Mouse (Mus musculus): ENCODE measurements around the gene Cdk5r2. TPM values are rescaled to one million over a fixed set of nuclear protein-coding genes. Genes with fewer than 3 reads are reported as not detected.

Cdk5r2 gene
- polyA plus RNA-seq, 1 experiment from 2014 or later, result 9.7 TPM

- Histone ChIP-seq H3K4me3 (ENCODE audit: low read depth, low read length) (peak overlapping the region; percentile 47), H3K27ac (ENCODE audit: low read length) (no peak overlapping the region), H3K36me3 (ENCODE audit: control insufficient read depth, insufficient read depth, low read length) (no peaks in the 10 kb centered on the region), H3K9me3 (replicated peaks; ENCODE audit: control insufficient read depth, low read length, poor library complexity, severe bottlenecking) (no peaks in the 10 kb centered on the region), H3K27me3 (ENCODE audit: control insufficient read depth, insufficient read depth, low read depth, low read length) (peaks cover 54% of the 10 kb centered on the region), H3K4me1 (ENCODE audit: control insufficient read depth, insufficient read depth, low read length) (peaks cover 30% of the 10 kb centered on the region), H3K4me2 (ENCODE audit: low read length) (peak overlapping the region; percentile 84), H3K9ac (ENCODE audit: low read depth, low read length) (peak overlapping the region; percentile 56)
- 1% methylated on average over 57 of the region's 74 CpGs for WGBS
- no peak for ATAC-seq
Measured at GRCm38 (mm10) chr1:74882055-74882734, 27.5 kb downstream of the Cdk5r2 start.

- H3K4me2 ChIP-seq (ENCODE audit: low read length), result no peak overlapping the region; the same call in 1 of the 2 replicates
- no peak for ATAC-seq
- WGBS, result 3% methylated on average over 8 of the region's 8 CpGs
Measured at GRCm38 (mm10) chr1:74882828-74883227, 28.1 kb downstream of the Cdk5r2 start.

GRCm38 (mm10) chr1:74883441-74883840 is 28.7 kb downstream of the Cdk5r2 start:
- Histone ChIP-seq H3K9ac (ENCODE audit: low read depth, low read length) (no peak overlapping the region), H3K4me3 (ENCODE audit: low read depth, low read length) (no peak overlapping the region), H3K9me3 (replicated peaks; ENCODE audit: control insufficient read depth, low read length, poor library complexity, severe bottlenecking) (no peaks in the 10 kb centered on the region), H3K36me3 (ENCODE audit: control insufficient read depth, insufficient read depth, low read length) (no peaks in the 10 kb centered on the region), H3K4me2 (ENCODE audit: low read length) (no peak overlapping the region), H3K4me1 (ENCODE audit: control insufficient read depth, insufficient read depth, low read length) (peaks cover 30% of the 10 kb centered on the region), H3K27me3 (ENCODE audit: control insufficient read depth, insufficient read depth, low read depth, low read length) (peaks cover 64% of the 10 kb centered on the region), H3K27ac (ENCODE audit: low read length) (no peak overlapping the region)
- 7% methylated on average over 5 of the region's 5 CpGs for WGBS
- ATAC-seq, result no peak

More at GRCm38 (mm10) chr1:74882828-74883227, 28.1 kb downstream of the Cdk5r2 start:
- no peak overlapping the region for H3K9ac ChIP-seq (ENCODE audit: low read depth, low read length)
- peak overlapping the region; percentile 47; the same call in 1 of the 2 replicates for H3K4me3 ChIP-seq (ENCODE audit: low read depth, low read length)
- H3K36me3 ChIP-seq (ENCODE audit: control insufficient read depth, insufficient read depth, low read length), result no peaks in the 10 kb centered on the region
- no peaks in the 10 kb centered on the region for H3K9me3 ChIP-seq (replicated peaks; ENCODE audit: control insufficient read depth, low read length, poor library complexity, severe bottlenecking)
- H3K4me1 ChIP-seq (ENCODE audit: control insufficient read depth, insufficient read depth, low read length), result peaks cover 30% of the 10 kb centered on the region
- no peak overlapping the region for H3K27ac ChIP-seq (ENCODE audit: low read length)
- peaks cover 60% of the 10 kb centered on the region for H3K27me3 ChIP-seq (ENCODE audit: control insufficient read depth, insufficient read depth, low read depth, low read length)

GRCm38 (mm10) chr1:74884196-74885141 is 29.7 kb downstream of the Cdk5r2 start:
- Histone ChIP-seq H3K4me3 (ENCODE audit: low read depth, low read length) (peak overlapping the region; percentile 9), H3K27me3 (ENCODE audit: control insufficient read depth, insufficient read depth, low read depth, low read length) (peaks cover 63% of the 10 kb centered on the region), H3K9me3 (replicated peaks; ENCODE audit: control insufficient read depth, low read length, poor library complexity, severe bottlenecking) (no peaks in the 10 kb centered on the region), H3K9ac (ENCODE audit: low read depth, low read length) (no peak overlapping the region), H3K4me1 (ENCODE audit: control insufficient read depth, insufficient read depth, low read length) (peaks cover 30% of the 10 kb centered on the region), H3K27ac (ENCODE audit: low read length) (no peak overlapping the region), H3K36me3 (ENCODE audit: control insufficient read depth, insufficient read depth, low read length) (no peaks in the 10 kb centered on the region), H3K4me2 (ENCODE audit: low read length) (peak overlapping the region; percentile 41)
- under 1% methylated on average over 57 of the region's 57 CpGs for WGBS
- ATAC-seq, result no peak

GRCm38 (mm10) chr1:74885369-74886042 is 30.8 kb downstream of the Cdk5r2 start, which contains the start of gene Fev:
Fev (minus strand) TSS chr1:74885419.
- under 1% methylated on average over 36 of the region's 43 CpGs for WGBS
- H3K4me2 ChIP-seq (ENCODE audit: low read length), result peak within 1 kb of the TSS; percentile 41
- 0 out of 2 replicates have a peak within 1 kb of the TSS, but pooled peaks have one; percentile 15 for H3K9ac ChIP-seq (ENCODE audit: low read depth, low read length)
- no peak within 1 kb of the TSS for H3K27ac ChIP-seq (ENCODE audit: low read length)
- H3K4me1 ChIP-seq (ENCODE audit: control insufficient read depth, insufficient read depth, low read length), result peaks cover 30% of the 10 kb centered on the region
- H3K4me3 ChIP-seq (ENCODE audit: low read depth, low read length), result peak within 1 kb of the TSS; percentile 9
- H3K27me3 ChIP-seq (ENCODE audit: control insufficient read depth, insufficient read depth, low read depth, low read length), result peaks cover 72% of the 10 kb centered on the region
- H3K36me3 ChIP-seq (ENCODE audit: control insufficient read depth, insufficient read depth, low read length), result no peaks in the 10 kb centered on the region
- no peaks in the 10 kb centered on the region for H3K9me3 ChIP-seq (replicated peaks; ENCODE audit: control insufficient read depth, low read length, poor library complexity, severe bottlenecking)
- 0 out of 2 replicates have a peak, but pooled peaks have one; percentile 12 for ATAC-seq

GRCm38 (mm10) chr1:74891513-74891912 is 36.8 kb downstream of the Cdk5r2 start:
- H3K9ac ChIP-seq (ENCODE audit: low read depth, low read length), result no peak overlapping the region
- H3K9me3 ChIP-seq (replicated peaks; ENCODE audit: control insufficient read depth, low read length, poor library complexity, severe bottlenecking), result no peaks in the 10 kb centered on the region
- ATAC-seq, result no peak
- H3K27ac ChIP-seq (ENCODE audit: low read length), result no peak overlapping the region
- WGBS, result 3% methylated on average over 2 of the region's 8 CpGs
- H3K4me2 ChIP-seq (ENCODE audit: low read length), result no peak overlapping the region
- H3K27me3 ChIP-seq (ENCODE audit: control insufficient read depth, insufficient read depth, low read depth, low read length), result peaks cover 79% of the 10 kb centered on the region
- no peaks in the 10 kb centered on the region for H3K36me3 ChIP-seq (ENCODE audit: control insufficient read depth, insufficient read depth, low read length)
- no peak overlapping the region for H3K4me3 ChIP-seq (ENCODE audit: low read depth, low read length)
- peaks cover 15% of the 10 kb centered on the region for H3K4me1 ChIP-seq (ENCODE audit: control insufficient read depth, insufficient read depth, low read length)

GRCm38 (mm10) chr1:74892351-74893133 is 37.8 kb downstream of the Cdk5r2 start:
- Histone ChIP-seq H3K4me2 (ENCODE audit: low read length) (peak overlapping the region; percentile 55), H3K4me1 (ENCODE audit: control insufficient read depth, insufficient read depth, low read length) (peaks cover 16% of the 10 kb centered on the region), H3K27me3 (ENCODE audit: control insufficient read depth, insufficient read depth, low read depth, low read length) (peaks cover 71% of the 10 kb centered on the region), H3K36me3 (ENCODE audit: control insufficient read depth, insufficient read depth, low read length) (no peaks in the 10 kb centered on the region), H3K27ac (ENCODE audit: low read length) (no peak overlapping the region), H3K9me3 (replicated peaks; ENCODE audit: control insufficient read depth, low read length, poor library complexity, severe bottlenecking) (no peaks in the 10 kb centered on the region), H3K9ac (ENCODE audit: low read depth, low read length) (peak overlapping the region; percentile 34; the same call in 1 of the 2 replicates), H3K4me3 (ENCODE audit: low read depth, low read length) (peak overlapping the region; percentile 27)
- peak; percentile 22; the same call in 1 of the 2 replicates for ATAC-seq
- under 1% methylated on average over 39 of the region's 39 CpGs for WGBS
